Comparison of ENCODE assay signal across 21 mouse cellular contexts in genomic region chr4:104670741-104671140, GRCm38 (mm10).
DNase-seq lines count a peak whose midpoint lies in the region; ATAC-seq and TF ChIP-seq lines count a peak whose summit lies in the region.
"Had no signal": no experiment of that assay in that cellular context is flagged by ENCODE, and none has a peak within 500 bp of the region (broad histone marks: within the 10 kb centered on the region; RNA-seq: fewer than 3 reads in every experiment).

No protein-coding gene starts in this region.

- H3K27me3 ChIP-seq in forebrain, embryonic 16.5 days (replicated peaks; ENCODE audit: control insufficient read depth, insufficient read depth, low read length) = no peaks in the 10 kb centered on the region
- no peaks in the 10 kb centered on the region for H3K27me3 ChIP-seq in forebrain, embryonic 10.5 days (ENCODE audit: poor library complexity, severe bottlenecking)
- H3K27me3 ChIP-seq: hindbrain, embryonic 13.5 days; intestine, embryonic 15.5 days had no signal

- no peak for ATAC-seq in forebrain, embryonic 16.5 days
- ATAC-seq: CD4-positive, CD25-positive, alpha-beta regulatory T cell, adult 4 months; hindbrain, embryonic 16.5 days; intestine, embryonic 15.5 days had no signal

- H3K4me3 ChIP-seq in forebrain, embryonic 16.5 days (replicated peaks; ENCODE audit: low read length) = no peak overlapping the region
- H3K4me3 ChIP-seq in forebrain, embryonic 10.5 days = no peak overlapping the region
- H3K4me3 ChIP-seq: hindbrain, embryonic 10.5 days; hindbrain, embryonic 13.5 days; intestine, embryonic 15.5 days had no signal

- H3K4me2 ChIP-seq in forebrain, embryonic 16.5 days (ENCODE audit: low read length) = no peak overlapping the region
- H3K4me2 ChIP-seq: heart, embryonic 11.5 days; hindbrain, embryonic 13.5 days; intestine, embryonic 15.5 days had no signal

- peaks cover 26% of the 10 kb centered on the region for H3K4me1 ChIP-seq in forebrain, embryonic 16.5 days (replicated peaks; ENCODE audit: control insufficient read depth, insufficient read depth, low read length)
- peaks cover 25% of the 10 kb centered on the region for H3K4me1 ChIP-seq in forebrain, embryonic 10.5 days
- H3K4me1 ChIP-seq: intestine, embryonic 15.5 days had no signal

- peak overlapping the region; percentile 47; the same call in 1 of the 2 replicates for H3K27ac ChIP-seq in forebrain, embryonic 16.5 days (ENCODE audit: low read length)
- no peak overlapping the region for H3K27ac ChIP-seq in forebrain, embryonic 10.5 days
- H3K27ac ChIP-seq: hindbrain, embryonic 10.5 days; hindbrain, embryonic 13.5 days; intestine, embryonic 15.5 days had no signal

- no peak for TF ChIP-seq POLR2A in brain, embryonic 14.5 days (IDR thresholded peaks at IDR 0.05; ENCODE audit: borderline replicate concordance, extremely low read depth, insufficient read depth, insufficient read length, poor library complexity, severe bottlenecking)

- no peak for TF ChIP-seq CTCF in brain, embryonic 14.5 days (IDR thresholded peaks at IDR 0.05; ENCODE audit: borderline replicate concordance, extremely low read depth, insufficient read depth, insufficient read length)

- no peak for DNase-seq in forebrain, embryonic 10.5 days (ENCODE audit: extremely low spot score, low spot score)
- peak; percentile 38 for DNase-seq in layer of hippocampus, adult 11-12 months (ENCODE audit: low spot score)
- DNase-seq in layer of hippocampus, postnatal 36 days = no peak
- peak; percentile 61 for DNase-seq in brain, adult 2 months (ENCODE audit: low read depth, low spot score)
- peak; percentile 58 for DNase-seq in brain, embryonic 14.5 days (ENCODE audit: low read depth)
- DNase-seq: adrenal gland, adult 2 months; adrenal gland, postnatal 14 days; cerebellum, adult 18-20 months; cerebellum, adult 9-10 months; cerebellum, postnatal 14 days; gastrocnemius, postnatal 10 days; gastrocnemius, postnatal 36 days; heart, postnatal 36 days; kidney, adult 11 months had no signal

- H3K36me3 ChIP-seq in forebrain, embryonic 16.5 days (ENCODE audit: control insufficient read depth, insufficient read depth) = no peaks in the 10 kb centered on the region
- no peaks in the 10 kb centered on the region for H3K36me3 ChIP-seq in forebrain, embryonic 10.5 days (replicated peaks)
- H3K36me3 ChIP-seq: hindbrain, embryonic 10.5 days; hindbrain, embryonic 13.5 days; intestine, embryonic 15.5 days had no signal

- no peaks in the 10 kb centered on the region for H3K9me3 ChIP-seq in forebrain, embryonic 16.5 days (ENCODE audit: control insufficient read depth, low read length)
- H3K9me3 ChIP-seq in forebrain, embryonic 10.5 days = no peaks in the 10 kb centered on the region
- H3K9me3 ChIP-seq: hindbrain, embryonic 10.5 days; hindbrain, embryonic 13.5 days; intestine, embryonic 15.5 days had no signal

- H3K9ac ChIP-seq in forebrain, embryonic 16.5 days (replicated peaks; ENCODE audit: low read depth, low read length) = no peak overlapping the region
- H3K9ac ChIP-seq: hindbrain, embryonic 13.5 days; intestine, embryonic 15.5 days had no signal

Comparison
In these comparisons a context has a peak if more than half of its experiments do, and no peak if none do; other contexts are left out.
1. DNase-seq: peak in layer of hippocampus, adult 11-12 months (single experiment), brain, adult 2 months (single experiment) and brain, embryonic 14.5 days (single experiment); none in forebrain, embryonic 10.5 days (single experiment) and layer of hippocampus, postnatal 36 days (0 of 2).